Mouse (Mus musculus) CH12.LX (cell line): Measurements from ENCODE around the gene Pcsk6. TPM values are rescaled to one million over a fixed set of nuclear protein-coding genes. Genes with fewer than 3 reads are reported as not detected.

Source experiments
- DNase-seq: peaks from one replicate; pipeline ENCODE4 v3.0.0-alpha.2; 2013; ENCODE audit errors: extremely low read depth
- H3K27ac ChIP-seq: 2 replicates; pipeline ENCODE4 v1.5.1; 2012; ENCODE audit warnings: low read depth, mild to moderate bottlenecking, control low read depth, moderate library complexity; ENCODE audit not compliant: insufficient read depth
- H3K27me3 ChIP-seq: replicated peaks from 2 replicates; pipeline ENCODE3; 2012; ENCODE audit warnings: inconsistent platforms
- H3K36me3 ChIP-seq, 2 experiments: replicated peaks in 1 of 2; 2 replicates each; pipeline versions ENCODE3 to v1.6.1; 2012; ENCODE audit warnings: inconsistent platforms in 1 of 2, low read length in 1 of 2, mild to moderate bottlenecking in 1 of 2, mixed read lengths in 1 of 2, moderate library complexity in 1 of 2; ENCODE audit not compliant: control insufficient read depth in 1 of 2, insufficient read depth in 1 of 2
- H3K4me1 ChIP-seq, 2 experiments: 2 replicates each; pipeline ENCODE4 v1.6.1; 2012; ENCODE audit warnings: inconsistent platforms in 1 of 2, moderate library complexity in 1 of 2; ENCODE audit not compliant: insufficient read depth in 2 of 2, control insufficient read depth in 1 of 2
- H3K4me2 ChIP-seq: 2 replicates; pipeline ENCODE4 v1.6.1; 2012; ENCODE audit warnings: low read depth, mild to moderate bottlenecking, control low read depth; ENCODE audit not compliant: poor library complexity, insufficient read depth, severe bottlenecking
- H3K4me3 ChIP-seq, 3 experiments: fragments of 150-350 bp in 1 of 3; sonication (generic) in 1 of 3; replicated peaks in 1 of 3; 2 replicates each; pipeline versions ENCODE3 to v1.5.1; 2011 to 2012; ENCODE audit warnings: low read depth in 2 of 3, low read length in 2 of 3, mild to moderate bottlenecking in 2 of 3, moderate library complexity in 2 of 3, control low read depth in 1 of 3, improper control_type of control experiment in 1 of 3, inconsistent platforms in 1 of 3, mixed read lengths in 1 of 3; ENCODE audit not compliant: poor library complexity in 1 of 3
- H3K79me2 ChIP-seq: replicated peaks from 2 replicates; pipeline ENCODE4 v1.6.1; 2012; ENCODE audit warnings: mild to moderate bottlenecking, moderate library complexity; ENCODE audit not compliant: control insufficient read depth, poor library complexity, insufficient read depth, severe bottlenecking; ENCODE audit errors: extremely low read depth
- H3K9ac ChIP-seq: 2 replicates; pipeline ENCODE4 v1.6.1; 2012; ENCODE audit warnings: low read depth, mild to moderate bottlenecking, control low read depth, moderate library complexity; ENCODE audit not compliant: insufficient read depth
- H3K9me3 ChIP-seq: replicated peaks from 2 replicates; pipeline ENCODE3; 2012; ENCODE audit warnings: low read length, inconsistent platforms, mixed read lengths
- BHLHE40 ChIP-seq: IDR thresholded peaks from 2 replicates; pipeline ENCODE4 v1.6.1; 2011; ENCODE audit warnings: mild to moderate bottlenecking, low read depth, low read length, improper control_type of control experiment
- CHD2 ChIP-seq: IDR thresholded peaks from 2 replicates; pipeline ENCODE4 v1.6.1; 2011; ENCODE audit warnings: low read length, improper control_type of control experiment
- CTCF ChIP-seq, 2 experiments: IDR thresholded peaks in 1 of 2; conservative IDR thresholded peaks in 1 of 2; 2 replicates each; pipeline ENCODE4 v1.5.1; 2011 to 2012; ENCODE audit warnings: low read depth in 2 of 2, low read length in 2 of 2, improper control_type of control experiment in 1 of 2, inconsistent platforms in 1 of 2, mild to moderate bottlenecking in 1 of 2, moderate library complexity in 1 of 2
- E2F4 ChIP-seq: IDR thresholded peaks from 2 replicates; pipeline ENCODE4 v1.6.1; 2011; ENCODE audit warnings: low read depth, low read length, improper control_type of control experiment; ENCODE audit not compliant: insufficient replicate concordance
- ELF1 ChIP-seq: IDR thresholded peaks from 2 replicates; pipeline ENCODE4 v1.6.1; 2014; ENCODE audit warnings: low read depth, mild to moderate bottlenecking, inconsistent platforms, low read length, improper control_type of control experiment
- EP300 ChIP-seq: IDR thresholded peaks from 2 replicates; pipeline ENCODE4 v1.6.1; 2011; ENCODE audit warnings: low read length, improper control_type of control experiment
- ETS1 ChIP-seq: conservative IDR thresholded peaks from 2 replicates; pipeline ENCODE4 v1.6.1; 2012; ENCODE audit warnings: low read depth, mild to moderate bottlenecking, inconsistent platforms, low read length, improper control_type of control experiment, moderate library complexity
- IRF4 ChIP-seq: IDR thresholded peaks from 2 replicates; pipeline ENCODE4 v1.6.1; 2014; ENCODE audit warnings: low read depth, mild to moderate bottlenecking, inconsistent platforms, low read length, improper control_type of control experiment
- JUN ChIP-seq: IDR thresholded peaks from 2 replicates; pipeline ENCODE4 v1.6.1; 2011; ENCODE audit warnings: low read depth, mild to moderate bottlenecking, low read length, improper control_type of control experiment, moderate library complexity; ENCODE audit not compliant: insufficient read depth
- JUND ChIP-seq: conservative IDR thresholded peaks from 2 replicates; pipeline ENCODE4 v1.6.1; 2011; ENCODE audit warnings: low read depth, low read length, improper control_type of control experiment
- MAFK ChIP-seq: IDR thresholded peaks from 2 replicates; pipeline ENCODE4 v1.6.1; 2011; ENCODE audit warnings: low read length, improper control_type of control experiment; ENCODE audit not compliant: insufficient replicate concordance
- MAX ChIP-seq: IDR thresholded peaks from 2 replicates; pipeline ENCODE4 v1.6.1; 2011; ENCODE audit warnings: low read length, improper control_type of control experiment
- MAZ ChIP-seq: IDR thresholded peaks from 2 replicates; pipeline ENCODE4 v1.6.1; 2012; ENCODE audit warnings: low read depth, mild to moderate bottlenecking, inconsistent platforms, low read length, improper control_type of control experiment, moderate library complexity
- MXI1 ChIP-seq: IDR thresholded peaks from 2 replicates; pipeline ENCODE4 v1.6.1; 2011; ENCODE audit warnings: mild to moderate bottlenecking, low read depth, low read length, improper control_type of control experiment
- MYC ChIP-seq: IDR thresholded peaks from 2 replicates; pipeline ENCODE4 v1.6.1; 2011; ENCODE audit warnings: low read depth, mild to moderate bottlenecking, improper control_type of control experiment, low read length
- NELFE ChIP-seq: IDR thresholded peaks from 2 replicates; pipeline ENCODE4 v1.6.1; 2011; ENCODE audit warnings: low read depth, low read length, improper control_type of control experiment
- NRF1 ChIP-seq: IDR thresholded peaks from 2 replicates; pipeline ENCODE4 v1.6.1; 2014; ENCODE audit warnings: low read depth, mild to moderate bottlenecking, inconsistent platforms, low read length, improper control_type of control experiment, moderate library complexity
- POLR2AphosphoS2 ChIP-seq: IDR thresholded peaks from 2 replicates; pipeline ENCODE4 v1.6.1; 2011; ENCODE audit warnings: low read depth, low read length, improper control_type of control experiment
- SMC3 ChIP-seq: IDR thresholded peaks from 2 replicates; pipeline ENCODE4 v1.6.1; 2011; ENCODE audit warnings: low read depth, low read length, improper control_type of control experiment
- TBP ChIP-seq: conservative IDR thresholded peaks from 2 replicates; pipeline ENCODE4 v1.6.1; 2011; ENCODE audit warnings: low read depth, low read length, improper control_type of control experiment
- UBTF ChIP-seq: IDR thresholded peaks from 2 replicates; pipeline ENCODE4 v1.6.1; 2012; ENCODE audit warnings: low read depth, mild to moderate bottlenecking, inconsistent platforms, low read length, improper control_type of control experiment, moderate library complexity
- USF2 ChIP-seq: conservative IDR thresholded peaks from 2 replicates; pipeline ENCODE4 v1.6.1; 2011; ENCODE audit warnings: low read depth, low read length, improper control_type of control experiment
- ZMIZ1 ChIP-seq: IDR thresholded peaks from 2 replicates; pipeline ENCODE4 v1.6.1; 2012; ENCODE audit warnings: low read depth, mild to moderate bottlenecking, inconsistent platforms, low read length, improper control_type of control experiment
- ZNF384 ChIP-seq: IDR thresholded peaks from 2 replicates; pipeline ENCODE4 v1.6.1; 2012; ENCODE audit warnings: low read depth, low read length, improper control_type of control experiment, inconsistent platforms
- dilution Hi-C: fragments of 300-500 bp; cut with MboI; formaldehyde crosslinking; loops from 2 replicates; pipeline ENCODE4 v1.14.3; 2020; ENCODE audit warnings: low sequenced_read_pairs; ENCODE audit not compliant: extremely low pct_unique_long_range_greater_than_20kb, extremely low pct_ligation_motif_present
- in situ Hi-C: fragments of 300-500 bp; cut with MboI; formaldehyde crosslinking; loops from 3 replicates; pipeline ENCODE4 v1.14.3; 2019; ENCODE audit warnings: low sequenced_read_pairs, low pct_ligation_motif_present, low pct_unique_long_range_greater_than_20kb, mixed read lengths
- polyA plus RNA-seq: library from polyadenylated mRNA; unstranded; fragments of >175 nt; gene quantifications from 2 replicates; pipeline ENCODE4 v1.2.1, GENCODE M21; 2012; ENCODE audit warnings: low read depth; ENCODE audit not compliant: insufficient read length
- total RNA-seq, 2 experiments: library from RNA; depleted of rRNA; stranded (reverse); fragments of 300-350 nt in 1 of 2; fragments of >200 nt in 1 of 2; gene quantifications; 2 replicates each; pipeline ENCODE4 v1.2.3; 2012 to 2014

Pcsk6 gene
- total and polyA plus RNA-seq, 3 experiments = not detected

DNA sequence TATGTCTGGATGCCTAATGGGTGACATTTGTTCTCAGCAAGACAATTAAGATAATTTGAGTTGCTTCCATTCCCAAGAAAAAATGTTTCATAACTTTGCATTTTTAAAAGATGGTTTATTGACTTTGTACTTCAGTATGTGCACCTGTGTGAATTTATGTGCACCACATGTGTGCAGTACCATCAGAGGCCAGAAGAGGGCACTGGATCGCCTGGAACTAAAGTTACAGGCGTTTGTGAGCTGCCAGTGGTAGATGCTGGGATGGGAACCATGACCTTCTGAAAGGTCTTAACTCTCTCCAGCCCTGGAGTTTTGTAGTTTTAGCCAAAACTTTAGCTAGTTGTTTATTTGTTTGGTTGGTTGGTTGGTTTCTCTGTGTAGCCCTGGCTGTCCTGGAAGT lies 18.3 kb upstream of the Pcsk6 start:
- H3K79me2 ChIP-seq = no peaks in the 10 kb centered on the region
- H3K9ac ChIP-seq = no peak overlapping the region
- no peak overlapping the region for H3K4me2 ChIP-seq
- peaks cover 15% of the 10 kb centered on the region for H3K9me3 ChIP-seq
- peaks cover 12% of the 10 kb centered on the region for H3K27me3 ChIP-seq
- DNase-seq = no peak
- no peak overlapping the region for H3K27ac ChIP-seq
- H3K4me3 ChIP-seq = no peak overlapping the region
- dilution Hi-C loops (no loop called here), in situ Hi-C loops (no loop called here)
- H3K4me1 ChIP-seq = no peaks in the 10 kb centered on the region
- H3K36me3 ChIP-seq = no peaks in the 10 kb centered on the region
- TF ChIP-seq MAX (no peak), UBTF (no peak), ELF1 (no peak), E2F4 (no peak), USF2 (no peak), JUND (no peak), CHD2 (no peak), NELFE (no peak), MAFK (no peak), CTCF (conservative IDR thresholded peaks at IDR 0.05 in 1 of 2, IDR thresholded peaks at IDR 0.05 in 1 of 2; ENCODE audit: low read depth in 2 of 2, low read length in 2 of 2) (no peak), BHLHE40 (no peak), ETS1 (no peak)
- TF ChIP-seq, all 38 proteins: peak for 0

DNA sequence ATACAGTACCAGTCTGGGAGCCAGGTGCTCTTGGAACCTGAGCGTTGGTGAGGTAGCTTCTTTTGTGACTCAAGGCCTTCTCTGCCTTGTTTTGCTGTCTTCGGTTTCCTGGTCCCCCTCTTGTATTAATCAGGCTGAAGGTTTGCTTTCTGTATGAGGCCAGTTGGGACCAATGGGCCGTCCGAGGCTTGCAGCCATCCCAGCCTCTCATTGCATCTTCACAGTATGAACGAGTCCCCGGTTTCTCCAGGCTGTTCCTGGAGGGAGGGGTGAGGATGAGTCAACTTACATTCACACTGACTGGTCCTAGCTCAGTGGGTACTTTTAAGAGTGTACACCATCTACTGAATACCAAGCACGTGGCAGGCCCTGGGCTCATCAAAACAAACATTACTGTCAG lies 553 bp upstream of the Pcsk6 start:
- no peak overlapping the region for H3K4me3 ChIP-seq
- DNase-seq = no peak
- no peak overlapping the region for H3K27ac ChIP-seq
- dilution Hi-C loops (no loop called here), in situ Hi-C loops (no loop called here)
- H3K9me3 ChIP-seq = peaks cover 9% of the 10 kb centered on the region
- TF ChIP-seq SMC3 (no peak), MXI1 (no peak), NRF1 (no peak), ZNF384 (no peak), BHLHE40 (no peak), UBTF (no peak), CTCF (conservative IDR thresholded peaks at IDR 0.05 in 1 of 2, IDR thresholded peaks at IDR 0.05 in 1 of 2; ENCODE audit: low read depth in 2 of 2, low read length in 2 of 2) (no peak), JUND (no peak), MAX (no peak), EP300 (no peak), ZMIZ1 (no peak), ELF1 (no peak), MAZ (no peak), JUN (no peak), POLR2AphosphoS2 (no peak), MYC (no peak), CHD2 (no peak), TBP (no peak), IRF4 (no peak)
- no peak overlapping the region for H3K9ac ChIP-seq
- H3K36me3 ChIP-seq = no peaks in the 10 kb centered on the region
- no peaks in the 10 kb centered on the region for H3K79me2 ChIP-seq
- peaks cover 50% of the 10 kb centered on the region for H3K27me3 ChIP-seq
- H3K4me1 ChIP-seq = no peaks in the 10 kb centered on the region
- no peak overlapping the region for H3K4me2 ChIP-seq
